Mouse (Mus musculus): ENCODE results near the gene Mrtfb.

DNA sequence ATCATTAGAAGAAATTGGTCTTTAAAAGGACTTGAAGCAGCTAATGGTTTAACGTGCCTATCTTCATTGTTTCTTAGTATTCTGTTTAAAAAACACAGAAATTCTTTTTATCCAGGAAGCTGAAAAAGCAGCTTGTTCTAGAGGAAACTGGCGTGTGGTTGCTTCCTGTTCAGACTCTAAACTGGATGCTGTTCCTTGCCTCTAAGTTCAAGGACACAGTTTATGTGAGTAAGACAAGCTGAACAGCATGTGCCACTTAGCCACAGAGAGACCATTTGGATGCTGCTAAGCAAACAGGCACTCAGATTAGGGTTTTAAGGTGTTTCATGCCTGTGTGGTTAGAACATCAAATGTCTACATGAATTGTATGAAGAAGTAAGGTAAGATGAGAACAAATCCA lies 42.7 kb downstream of the Mrtfb start:
- TF ChIP-seq CTCF (IDR thresholded peaks at IDR 0.05), result no peak
- TF ChIP-seq POLR2A (IDR thresholded peaks at IDR 0.05; ENCODE audit: insufficient read depth, low read depth, low read length), result no peak

All from heart, adult 2 months (tissue).